Comparison of ENCODE assay signal across 15 mouse cellular contexts in the genomic region with DNA sequence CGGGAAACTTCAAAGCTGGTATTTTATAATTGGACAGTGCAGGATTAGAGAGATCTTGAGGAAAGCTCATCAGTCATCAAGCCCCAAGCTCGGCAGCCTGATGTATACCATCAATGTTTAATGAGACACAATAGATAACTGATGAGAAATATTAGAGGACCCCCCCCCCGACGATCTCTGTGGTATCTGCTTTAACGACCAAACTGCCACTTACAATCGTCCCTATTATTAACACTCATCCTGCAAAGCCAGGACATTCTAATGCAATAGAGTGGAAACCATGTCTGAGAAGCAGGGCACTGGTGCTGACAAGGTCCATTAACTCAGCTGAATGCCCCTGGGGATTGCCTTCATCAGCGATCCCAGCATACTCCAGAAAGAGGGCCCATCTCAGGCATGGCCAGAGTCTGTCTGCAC.
A peak's percentile ranks its signal among the peaks of the same experiment; 100 is the strongest.
DNase-seq lines count a peak whose midpoint lies in the region; ATAC-seq lines count a peak whose summit lies in the region.
"Had no signal": no experiment of that assay in that cellular context is flagged by ENCODE, and none has a peak within 500 bp of the region (broad histone marks: within the 10 kb centered on the region; RNA-seq: fewer than 3 reads in every experiment).

No protein-coding gene starts in this region.

- H3K9me3 ChIP-seq in forebrain, embryonic 14.5 days (replicated peaks; ENCODE audit: control insufficient read depth, low read length): no peaks in the 10 kb centered on the region
- no peaks in the 10 kb centered on the region for H3K9me3 ChIP-seq in forebrain, embryonic 15.5 days
- H3K9me3 ChIP-seq in neural tube, embryonic 13.5 days: no peaks in the 10 kb centered on the region
- H3K9me3 ChIP-seq in midbrain, embryonic 14.5 days (ENCODE audit: control insufficient read depth, low read length): no peaks in the 10 kb centered on the region
- H3K9me3 ChIP-seq: intestine, embryonic 15.5 days; limb, embryonic 13.5 days had no signal

- 11% methylated on average over 7 of the region's 7 CpGs for WGBS in forebrain, embryonic 14.5 days
- whole genome bisulfite sequencing in forebrain, embryonic 15.5 days: 14% methylated on average over 7 of the region's 7 CpGs
- WGBS in neural tube, embryonic 13.5 days: 36% methylated on average over 7 of the region's 7 CpGs
- 43% methylated on average over 7 of the region's 7 CpGs for WGBS in midbrain, embryonic 14.5 days

- no peak overlapping the region for H3K27ac ChIP-seq in forebrain, embryonic 14.5 days (ENCODE audit: low read depth, low read length)
- H3K27ac ChIP-seq in forebrain, embryonic 15.5 days (replicated peaks): no peak overlapping the region
- no peak overlapping the region for H3K27ac ChIP-seq in neural tube, embryonic 13.5 days (replicated peaks)
- no peak overlapping the region for H3K27ac ChIP-seq in midbrain, embryonic 14.5 days (replicated peaks; ENCODE audit: low read depth, low read length)
- H3K27ac ChIP-seq: intestine, embryonic 15.5 days; limb, embryonic 13.5 days; macrophage had no signal

- H3K4me2 ChIP-seq in forebrain, embryonic 14.5 days (ENCODE audit: low read length): no peak overlapping the region
- H3K4me2 ChIP-seq in forebrain, embryonic 15.5 days (replicated peaks): no peak overlapping the region
- H3K4me2 ChIP-seq in neural tube, embryonic 13.5 days: no peak overlapping the region
- no peak overlapping the region for H3K4me2 ChIP-seq in midbrain, embryonic 14.5 days (ENCODE audit: low read length)
- H3K4me2 ChIP-seq: intestine, embryonic 15.5 days; limb, embryonic 13.5 days had no signal

- ATAC-seq in forebrain, embryonic 14.5 days: no peak
- no peak for ATAC-seq in forebrain, embryonic 15.5 days (replicated peaks)
- peak; percentile 67 for ATAC-seq in neural tube, embryonic 13.5 days (ENCODE audit: low read depth)
- ATAC-seq in midbrain, embryonic 14.5 days (ENCODE audit: low FRiP score, low TSS enrichment): no peak; the same call in 1 of the 2 replicates
- no peak for ATAC-seq in frontal cortex, adult (ENCODE audit: low TSS enrichment)
- ATAC-seq: intestine, embryonic 15.5 days had no signal

- H3K4me1 ChIP-seq in forebrain, embryonic 14.5 days (ENCODE audit: control insufficient read depth, insufficient read depth, low read length): 0 out of 2 replicates have a peak, but pooled peaks cover 2% of the 10 kb centered on the region
- no peaks in the 10 kb centered on the region for H3K4me1 ChIP-seq in forebrain, embryonic 15.5 days
- H3K4me1 ChIP-seq in neural tube, embryonic 13.5 days (replicated peaks): peaks cover 6% of the 10 kb centered on the region; the same call in 1 of the 2 replicates
- H3K4me1 ChIP-seq in midbrain, embryonic 14.5 days (ENCODE audit: control insufficient read depth, insufficient read depth, low read length): no peaks in the 10 kb centered on the region
- H3K4me1 ChIP-seq: intestine, embryonic 15.5 days; limb, embryonic 13.5 days had no signal

- H3K9ac ChIP-seq in forebrain, embryonic 14.5 days (ENCODE audit: low read length): no peak overlapping the region
- H3K9ac ChIP-seq in forebrain, embryonic 15.5 days (replicated peaks): no peak overlapping the region
- no peak overlapping the region for H3K9ac ChIP-seq in neural tube, embryonic 13.5 days
- H3K9ac ChIP-seq in midbrain, embryonic 14.5 days (replicated peaks; ENCODE audit: low read length): no peak overlapping the region
- H3K9ac ChIP-seq: intestine, embryonic 15.5 days; limb, embryonic 13.5 days had no signal

- DNase-seq in forebrain, embryonic 14.5 days (ENCODE audit: low spot score): peak; percentile 6
- DNase-seq in neural tube, embryonic 10.5 days (ENCODE audit: extremely low spot score, low spot score): no peak
- DNase-seq in midbrain, embryonic 14.5 days: peak; percentile 18
- no peak for DNase-seq in adrenal gland, postnatal 14 days
- DNase-seq: adrenal gland, postnatal 25 days; cerebellum, postnatal 36 days; heart, postnatal 10 days; lung, adult 2 months had no signal

- H3K4me3 ChIP-seq in forebrain, embryonic 14.5 days (ENCODE audit: low read depth, low read length): no peak overlapping the region
- no peak overlapping the region for H3K4me3 ChIP-seq in forebrain, embryonic 15.5 days
- no peak overlapping the region for H3K4me3 ChIP-seq in neural tube, embryonic 13.5 days
- no peak overlapping the region for H3K4me3 ChIP-seq in midbrain, embryonic 14.5 days (replicated peaks; ENCODE audit: low read depth, low read length)
- H3K4me3 ChIP-seq: erythroblast, embryonic 14.5 days; intestine, embryonic 15.5 days; limb, embryonic 13.5 days had no signal

- H3K27me3 ChIP-seq in forebrain, embryonic 14.5 days (replicated peaks; ENCODE audit: control insufficient read depth, insufficient read depth, low read length): no peaks in the 10 kb centered on the region
- no peaks in the 10 kb centered on the region for H3K27me3 ChIP-seq in forebrain, embryonic 15.5 days
- H3K27me3 ChIP-seq in neural tube, embryonic 13.5 days: no peaks in the 10 kb centered on the region
- no peaks in the 10 kb centered on the region for H3K27me3 ChIP-seq in midbrain, embryonic 14.5 days (ENCODE audit: control insufficient read depth, insufficient read depth, low read length)
- H3K27me3 ChIP-seq: intestine, embryonic 15.5 days; limb, embryonic 13.5 days had no signal

- H3K36me3 ChIP-seq in forebrain, embryonic 14.5 days (ENCODE audit: control insufficient read depth, insufficient read depth, low read length): no peaks in the 10 kb centered on the region
- H3K36me3 ChIP-seq in forebrain, embryonic 15.5 days: no peaks in the 10 kb centered on the region
- no peaks in the 10 kb centered on the region for H3K36me3 ChIP-seq in neural tube, embryonic 13.5 days
- H3K36me3 ChIP-seq in midbrain, embryonic 14.5 days (ENCODE audit: control insufficient read depth, insufficient read depth, low read length): no peaks in the 10 kb centered on the region
- H3K36me3 ChIP-seq: intestine, embryonic 15.5 days; limb, embryonic 13.5 days had no signal

Comparison
In these comparisons a context has a peak if more than half of its experiments do, and no peak if none do; other contexts are left out.
1. DNase-seq: peak in forebrain, embryonic 14.5 days (single experiment) and midbrain, embryonic 14.5 days (single experiment); none in neural tube, embryonic 10.5 days (single experiment) and adrenal gland, postnatal 14 days (single experiment).